Mouse (Mus musculus): ENCODE data around the gene Abca12. TPM values are rescaled to one million over a fixed set of nuclear protein-coding genes. Genes with fewer than 3 reads are reported as not detected.

The Abca12 gene
- total RNA-seq, 2 experiments from 2014 or later = not detected

GRCm38 (mm10) chr1:71341370-71342260, 73.1 kb downstream of the Abca12 start:
- no peak for ATAC-seq (replicated peaks; ENCODE audit: poor library complexity, severe bottlenecking)

GRCm38 (mm10) chr1:71338548-71339340, 76.0 kb downstream of the Abca12 start:
- no peak for ATAC-seq (replicated peaks; ENCODE audit: poor library complexity, severe bottlenecking)

GRCm38 (mm10) chr1:71330349-71330748, 84.4 kb downstream of the Abca12 start:
- ATAC-seq (replicated peaks; ENCODE audit: poor library complexity, severe bottlenecking) = peak; percentile 50; the same call in 1 of the 2 replicates

- no peak for ATAC-seq (replicated peaks; ENCODE audit: poor library complexity, severe bottlenecking)
Observed at GRCm38 (mm10) chr1:71312171-71312570, 102.5 kb downstream of the Abca12 start.

GRCm38 (mm10) chr1:71310614-71311013, 104.1 kb downstream of the Abca12 start:
- ATAC-seq (replicated peaks; ENCODE audit: poor library complexity, severe bottlenecking) = no peak

GRCm38 (mm10) chr1:71307362-71307761, 107.3 kb downstream of the Abca12 start:
- ATAC-seq (replicated peaks; ENCODE audit: poor library complexity, severe bottlenecking) = no peak

GRCm38 (mm10) chr1:71306196-71306595, 108.5 kb downstream of the Abca12 start:
- no peak for ATAC-seq (replicated peaks; ENCODE audit: poor library complexity, severe bottlenecking)

- ATAC-seq (replicated peaks; ENCODE audit: poor library complexity, severe bottlenecking) = no peak
Observed at GRCm38 (mm10) chr1:71304588-71304987, 110.1 kb downstream of the Abca12 start.

- no peak for ATAC-seq (replicated peaks; ENCODE audit: poor library complexity, severe bottlenecking)
Observed at GRCm38 (mm10) chr1:71297021-71297420, 117.7 kb downstream of the Abca12 start.

- no peak for ATAC-seq (replicated peaks; ENCODE audit: poor library complexity, severe bottlenecking)
Observed at GRCm38 (mm10) chr1:71296585-71296984, 118.1 kb downstream of the Abca12 start.

GRCm38 (mm10) chr1:71291917-71292316, 122.8 kb downstream of the Abca12 start:
- no peak for ATAC-seq (replicated peaks; ENCODE audit: poor library complexity, severe bottlenecking)

- peak; percentile 75 for ATAC-seq (replicated peaks; ENCODE audit: poor library complexity, severe bottlenecking)
Observed at GRCm38 (mm10) chr1:71289511-71289910, 125.2 kb downstream of the Abca12 start.

- ATAC-seq (replicated peaks; ENCODE audit: poor library complexity, severe bottlenecking) = no peak
Observed at GRCm38 (mm10) chr1:71276940-71277339, 137.8 kb downstream of the Abca12 start.

- no peak for ATAC-seq (replicated peaks; ENCODE audit: poor library complexity, severe bottlenecking)
Observed at GRCm38 (mm10) chr1:71272550-71272949, 142.2 kb downstream of the Abca12 start.

- ATAC-seq (replicated peaks; ENCODE audit: poor library complexity, severe bottlenecking) = no peak
Observed at GRCm38 (mm10) chr1:71272077-71272476, 142.6 kb downstream of the Abca12 start.

GRCm38 (mm10) chr1:71270083-71270482, 144.6 kb downstream of the Abca12 start:
- no peak for ATAC-seq (replicated peaks; ENCODE audit: poor library complexity, severe bottlenecking)

GRCm38 (mm10) chr1:71266630-71267029, 148.1 kb downstream of the Abca12 start:
- ATAC-seq (replicated peaks; ENCODE audit: poor library complexity, severe bottlenecking) = no peak

- ATAC-seq (replicated peaks; ENCODE audit: poor library complexity, severe bottlenecking) = no peak
Observed at GRCm38 (mm10) chr1:71263532-71263931, 151.2 kb downstream of the Abca12 start.

GRCm38 (mm10) chr1:71244647-71245046, 170.1 kb downstream of the Abca12 start:
- ATAC-seq (replicated peaks; ENCODE audit: poor library complexity, severe bottlenecking) = no peak

GRCm38 (mm10) chr1:71241396-71241795, 173.3 kb downstream of the Abca12 start:
- no peak for ATAC-seq (replicated peaks; ENCODE audit: poor library complexity, severe bottlenecking)

- no peak for ATAC-seq (replicated peaks; ENCODE audit: poor library complexity, severe bottlenecking)
Observed at GRCm38 (mm10) chr1:71239586-71239985, 175.1 kb downstream of the Abca12 start.

Measured in granulocyte monocyte progenitor cell, adult 5-6 weeks (primary cell).